Mouse (Mus musculus) left cerebral cortex, adult 11 months (tissue): ENCODE results near the gene Arhgef38.
A peak's percentile ranks its signal among the peaks of the same experiment; 100 is the strongest.

Experiments
- DNase-seq: peaks from one replicate; pipeline ENCODE4 v3.0.0; 2022; ENCODE audit warnings: low spot score

Arhgef38 gene

DNA sequence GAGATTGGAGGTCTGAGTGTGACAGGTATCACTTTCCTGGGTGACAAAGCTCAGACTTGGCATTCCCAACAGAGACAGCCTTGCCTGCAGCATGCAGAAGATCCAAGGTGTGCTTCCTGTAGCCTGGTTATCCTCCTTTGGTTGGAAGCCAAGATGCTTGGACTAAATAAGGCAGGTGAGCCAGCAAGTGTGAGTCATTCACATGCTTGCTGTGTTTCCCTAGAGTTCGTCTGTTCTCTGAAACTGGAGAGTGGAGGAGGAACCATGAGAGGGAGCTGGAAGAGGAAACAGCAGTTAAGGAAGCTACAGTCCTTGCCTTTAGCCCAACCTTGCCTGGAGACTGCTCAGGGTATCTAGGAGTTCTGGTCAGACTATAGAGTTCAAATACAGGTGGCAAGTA is 69.6 kb downstream of the Arhgef38 start:
- peak; percentile 14 for DNase-seq

DNA sequence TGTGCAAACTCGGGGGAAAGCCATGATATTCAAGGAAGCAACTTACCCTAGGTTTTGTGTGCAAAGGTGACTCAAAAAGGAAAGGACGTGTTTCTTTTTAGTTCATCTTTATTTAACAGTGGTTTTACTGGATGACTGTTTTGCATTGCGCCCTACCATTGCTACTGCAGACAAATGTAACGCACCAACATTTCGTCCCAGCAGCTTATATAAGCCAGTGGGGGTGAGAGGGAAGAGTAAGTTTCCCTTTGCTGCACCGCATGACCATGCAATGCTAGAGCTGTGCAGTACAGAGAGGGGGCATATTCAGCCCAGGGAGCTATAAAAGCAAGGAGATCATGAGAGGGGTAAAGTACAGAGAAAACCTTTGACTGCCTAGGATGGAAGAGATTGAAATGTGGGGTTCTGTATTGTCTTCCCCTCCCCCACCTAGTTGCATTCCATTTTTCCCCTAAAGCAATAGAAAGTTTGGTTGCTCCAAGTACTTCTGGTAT is 70.8 kb downstream of the Arhgef38 start:
- no peak for DNase-seq

DNA sequence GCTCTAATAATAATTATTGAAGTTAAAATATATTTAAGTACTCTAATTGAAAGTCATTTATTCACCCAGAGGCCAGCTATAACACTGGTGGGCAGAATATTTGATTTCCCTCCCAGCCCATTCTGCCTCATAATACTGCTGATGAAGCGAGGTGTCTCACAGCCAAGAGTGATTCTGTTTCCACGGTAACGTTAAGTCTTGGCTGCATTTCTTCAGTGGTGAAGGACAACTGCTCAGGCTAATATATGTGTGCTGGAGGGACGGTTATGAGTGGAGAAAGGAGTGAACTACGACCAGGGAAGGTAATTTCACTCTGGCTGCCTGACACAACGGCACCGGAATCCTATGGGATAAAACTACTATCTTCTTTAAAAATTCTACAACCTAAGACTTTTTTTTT is 71.6 kb downstream of the Arhgef38 start:
- DNase-seq = no peak

DNA sequence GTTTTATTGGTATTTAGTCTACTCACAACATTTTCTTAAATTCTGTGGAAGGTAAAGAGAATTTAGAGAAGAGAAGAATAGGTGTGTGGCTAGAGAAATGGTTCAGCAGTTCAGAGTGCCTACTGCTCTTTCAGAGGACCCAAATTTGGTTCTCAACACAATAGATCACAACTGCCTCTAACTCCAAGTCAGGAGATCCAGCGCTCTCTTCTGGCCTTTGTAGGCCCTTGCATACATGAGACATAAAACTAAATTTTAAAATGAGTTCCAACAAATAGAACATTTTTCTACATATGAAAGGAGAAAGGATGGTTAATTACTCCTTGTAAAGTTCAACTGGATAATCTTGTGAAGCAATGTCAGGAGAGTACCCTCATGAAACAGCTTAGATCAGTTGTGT is 73.3 kb downstream of the Arhgef38 start:
- DNase-seq = no peak

DNA sequence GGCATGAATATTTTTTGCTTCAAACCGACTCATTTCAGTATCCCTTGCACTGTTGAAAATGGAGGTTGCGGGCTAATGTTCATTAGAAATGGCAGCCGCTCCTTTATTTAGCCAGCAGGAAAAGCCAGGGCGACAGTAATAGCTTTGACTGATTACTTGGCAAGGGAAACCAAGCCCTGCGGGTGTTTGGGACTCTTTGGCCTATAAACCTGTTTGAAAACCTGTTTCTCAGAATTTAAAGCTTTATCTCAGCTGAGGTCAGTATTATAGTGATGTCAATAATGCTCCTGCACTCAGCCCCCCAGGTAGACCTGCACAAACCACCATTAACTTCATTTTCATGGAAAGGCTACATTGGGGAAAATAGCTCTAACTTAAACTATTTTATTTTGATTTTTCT is 76.5 kb downstream of the Arhgef38 start:
- no peak for DNase-seq

GRCm38 (mm10) chr3:133154683-133155082 is 80.1 kb downstream of the Arhgef38 start:
- peak; percentile 18 for DNase-seq

- no peak for DNase-seq
Measured at GRCm38 (mm10) chr3:133153629-133154028, 81.1 kb downstream of the Arhgef38 start.

GRCm38 (mm10) chr3:133152831-133153230 is 81.9 kb downstream of the Arhgef38 start:
- no peak for DNase-seq

DNA sequence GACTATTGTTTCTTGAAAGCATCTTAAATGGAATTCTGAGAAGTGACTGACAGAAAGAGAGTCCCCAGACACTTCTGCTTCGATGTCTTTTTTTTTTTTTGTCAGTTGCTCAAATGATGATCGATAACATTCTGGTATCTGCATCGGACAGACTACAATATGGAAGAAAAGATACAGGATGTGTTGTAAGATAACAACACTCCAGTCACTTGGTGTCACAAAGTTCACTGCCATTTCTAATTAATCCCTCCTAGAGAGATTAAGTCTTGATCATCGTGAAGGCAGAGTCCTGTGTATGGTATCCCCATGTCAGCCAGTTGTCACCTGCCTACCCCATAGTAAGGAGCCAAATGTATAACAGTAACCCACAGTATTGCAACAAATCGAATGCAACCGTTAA is 83.1 kb downstream of the Arhgef38 start:
- DNase-seq = no peak

GRCm38 (mm10) chr3:133144511-133145147 is 90.1 kb downstream of the Arhgef38 start:
- no peak for DNase-seq

DNA sequence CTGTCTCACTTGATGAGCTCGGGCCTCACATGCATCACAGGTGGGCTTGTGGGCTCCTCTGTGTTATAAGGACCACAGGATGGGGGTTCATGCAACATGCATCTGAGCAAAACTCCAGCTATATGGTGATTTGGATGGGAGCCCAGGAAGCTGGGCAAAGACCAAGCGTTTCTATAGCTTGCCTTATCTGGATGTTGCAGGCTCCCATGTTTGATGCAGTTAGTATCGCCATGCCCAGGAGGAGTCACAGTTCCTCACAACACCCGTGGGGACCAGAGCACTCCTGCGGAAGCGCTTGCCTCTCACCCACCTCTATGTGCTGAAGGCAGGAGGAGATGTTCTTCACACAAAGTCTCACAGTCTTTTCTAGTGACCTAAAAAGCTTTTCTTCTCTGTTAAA is 92.9 kb downstream of the Arhgef38 start:
- no peak for DNase-seq

DNA sequence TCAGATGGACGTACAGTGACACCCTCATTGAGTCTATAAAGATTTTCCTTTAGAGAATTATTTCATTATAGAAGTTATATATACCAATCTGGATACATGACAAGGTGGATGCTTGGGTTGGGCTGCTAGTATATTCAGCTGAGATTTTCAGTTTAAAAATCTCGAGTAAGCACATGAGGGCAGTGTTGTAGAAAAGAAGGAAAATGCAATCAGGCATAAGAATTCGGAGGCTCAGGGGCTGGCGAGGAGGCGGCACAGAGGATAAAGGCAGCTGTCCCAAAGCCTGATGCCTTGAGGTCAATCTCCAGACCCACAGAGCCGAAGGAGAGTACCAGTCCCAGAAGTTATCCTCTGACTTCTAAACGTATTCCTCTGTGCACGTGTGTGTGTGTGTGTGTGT is 102.1 kb downstream of the Arhgef38 start:
- DNase-seq = no peak

- DNase-seq = no peak
Measured at GRCm38 (mm10) chr3:133131372-133131771, 103.4 kb downstream of the Arhgef38 start.

GRCm38 (mm10) chr3:133113281-133113680 is 121.5 kb downstream of the Arhgef38 start:
- DNase-seq = no peak

- no peak for DNase-seq
Measured at GRCm38 (mm10) chr3:133111741-133112140, 123.0 kb downstream of the Arhgef38 start.

GRCm38 (mm10) chr3:133109844-133110243 is 124.9 kb downstream of the Arhgef38 start:
- DNase-seq = no peak

- DNase-seq = no peak
Measured at GRCm38 (mm10) chr3:133108731-133109130, 126.0 kb downstream of the Arhgef38 start.

GRCm38 (mm10) chr3:133104436-133104835 is 130.3 kb downstream of the Arhgef38 start:
- no peak for DNase-seq

GRCm38 (mm10) chr3:133103768-133104167 is 131.0 kb downstream of the Arhgef38 start:
- DNase-seq = no peak

- no peak for DNase-seq
Measured at GRCm38 (mm10) chr3:133098909-133099308, 135.8 kb downstream of the Arhgef38 start.

DNA sequence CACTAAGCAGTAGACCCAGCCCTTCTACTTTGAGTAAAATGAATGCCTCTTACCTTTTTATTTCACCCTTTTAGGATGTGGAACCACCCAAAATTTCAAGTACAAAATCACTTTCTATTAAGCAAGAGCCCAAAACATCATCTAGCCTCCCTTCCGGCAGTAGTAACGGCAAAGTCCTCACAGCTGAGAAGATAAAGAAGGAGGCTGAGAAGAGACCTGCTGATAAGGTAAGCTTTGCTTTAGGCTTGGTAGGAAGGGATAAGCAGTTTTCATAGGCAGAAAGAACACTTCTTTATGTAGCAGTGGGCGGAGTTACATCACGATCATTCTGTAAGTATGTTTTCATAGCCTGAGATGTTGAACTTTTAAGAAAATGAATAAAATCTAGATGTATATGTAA is 136.4 kb downstream of the Arhgef38 start:
- no peak for DNase-seq

GRCm38 (mm10) chr3:133097936-133098335 is 136.8 kb downstream of the Arhgef38 start:
- no peak for DNase-seq

DNA sequence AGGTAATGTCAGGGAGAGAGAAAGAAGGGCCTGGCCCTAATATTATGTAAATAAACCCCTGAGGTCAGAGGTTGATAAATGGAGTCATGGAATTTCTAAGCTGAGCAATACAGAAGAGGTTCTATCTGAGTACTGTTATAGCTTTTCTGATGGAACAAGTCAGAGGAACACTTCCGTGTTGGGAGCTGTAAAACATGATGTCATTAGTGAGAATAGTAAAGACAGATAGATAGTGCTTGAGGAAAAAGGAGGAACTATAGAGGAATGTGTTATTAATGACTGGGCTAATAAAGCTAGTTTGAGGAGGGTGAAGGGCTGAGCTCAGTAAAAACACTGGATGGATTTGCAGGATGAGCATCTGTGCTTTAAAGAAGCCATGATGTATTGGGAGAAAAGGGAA is 140.4 kb downstream of the Arhgef38 start:
- no peak for DNase-seq

DNA sequence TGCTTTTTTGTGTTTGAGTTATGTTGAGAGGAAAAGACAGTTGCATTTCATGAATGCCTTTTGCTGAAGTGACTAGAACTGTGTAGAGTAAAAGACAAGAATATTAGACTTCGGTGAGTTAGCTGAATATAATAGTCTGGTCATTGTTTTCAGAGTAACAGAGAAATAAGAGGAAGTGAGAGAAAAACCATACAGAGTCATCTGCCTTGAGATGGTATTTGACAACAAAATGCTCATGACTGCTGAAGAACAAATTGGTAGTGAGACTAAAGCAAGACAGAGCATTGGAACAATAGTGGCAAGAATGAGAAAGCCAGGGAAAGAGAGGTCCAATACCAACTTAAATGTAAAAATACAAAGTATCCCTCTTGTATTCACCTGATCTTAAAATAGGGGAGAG is 141.8 kb downstream of the Arhgef38 start:
- DNase-seq = no peak
